Mouse (Mus musculus) thymus, postnatal 0 days (tissue): ENCODE measurements around the gene Hc. TPM values are rescaled to one million over a fixed set of nuclear protein-coding genes. Genes with fewer than 3 reads are reported as not detected.

Source experiments
- DNase-seq: peaks from one replicate; pipeline ENCODE4 v3.0.0-alpha.2; 2015; ENCODE audit warnings: low spot score
- polyA plus RNA-seq: library from polyadenylated mRNA; unstranded; fragments of >200 nt; fragmentation: Nextera tagmentation; extraction: Ambion mirVana; gene quantifications from 2 replicates; pipeline ENCODE4 v1.2.1, GENCODE M21; 2015

Gene Hc
- polyA plus RNA-seq, 1 experiment from 2014 or later, result 0.07 TPM

- DNase-seq, result no peak
Measured at GRCm38 (mm10) chr2:35058325-35058724, 2.9 kb downstream of the Hc start.

GRCm38 (mm10) chr2:35057243-35057642 is 4.0 kb downstream of the Hc start:
- no peak for DNase-seq

GRCm38 (mm10) chr2:35048851-35049250 is 12.4 kb downstream of the Hc start:
- DNase-seq, result peak; percentile 59

- peak; percentile 56 for DNase-seq
Measured at GRCm38 (mm10) chr2:35044956-35045355, 16.3 kb downstream of the Hc start.

GRCm38 (mm10) chr2:35038580-35039375 is 22.5 kb downstream of the Hc start:
- DNase-seq, result no peak

GRCm38 (mm10) chr2:35024646-35025154 is 36.5 kb downstream of the Hc start:
- DNase-seq, result no peak

GRCm38 (mm10) chr2:35021806-35022205 is 39.4 kb downstream of the Hc start:
- no peak for DNase-seq

- DNase-seq, result no peak
Measured at GRCm38 (mm10) chr2:35015861-35016260, 45.4 kb downstream of the Hc start.

GRCm38 (mm10) chr2:35011649-35012048 is 49.6 kb downstream of the Hc start:
- DNase-seq, result no peak

GRCm38 (mm10) chr2:34998956-34999355 is 62.3 kb downstream of the Hc start:
- no peak for DNase-seq

- no peak for DNase-seq
Measured at GRCm38 (mm10) chr2:34996506-34996905, 64.7 kb downstream of the Hc start.

GRCm38 (mm10) chr2:34993696-34994356 is 67.4 kb downstream of the Hc start:
- DNase-seq, result no peak

- no peak for DNase-seq
Measured at GRCm38 (mm10) chr2:34992729-34993695, 68.2 kb downstream of the Hc start.

GRCm38 (mm10) chr2:34991966-34992365 is 69.3 kb downstream of the Hc start:
- DNase-seq, result no peak

GRCm38 (mm10) chr2:34989749-34990148 is 71.5 kb downstream of the Hc start:
- DNase-seq, result no peak

- DNase-seq, result no peak
Measured at GRCm38 (mm10) chr2:34987595-34987994, 73.6 kb downstream of the Hc start.

- no peak for DNase-seq
Measured at GRCm38 (mm10) chr2:34984885-34985284, 76.4 kb downstream of the Hc start.

- no peak for DNase-seq
Measured at GRCm38 (mm10) chr2:34982906-34983698, 78.1 kb downstream of the Hc start.

GRCm38 (mm10) chr2:34982096-34982724 is 79.0 kb downstream of the Hc start:
- peak; percentile 36 for DNase-seq

GRCm38 (mm10) chr2:34979459-34980011 is 81.7 kb downstream of the Hc start:
- no peak for DNase-seq
